Mouse (Mus musculus) ES-Bruce4 (cell line): ENCODE data around the gene Ece1. TPM values are rescaled to one million over a fixed set of nuclear protein-coding genes. Genes with fewer than 3 reads are reported as not detected.
A peak's percentile ranks its signal among the peaks of the same experiment; 100 is the strongest.

Source experiments
- H3K27ac ChIP-seq: 2 replicates; pipeline ENCODE4 v1.5.1; 2012; ENCODE audit warnings: low read length, inconsistent platforms; ENCODE audit not compliant: insufficient read depth
- H3K27me3 ChIP-seq: 2 replicates; pipeline ENCODE4 v1.6.1; 2012; ENCODE audit warnings: mild to moderate bottlenecking, low read length, inconsistent platforms; ENCODE audit not compliant: control insufficient read depth, poor library complexity, insufficient read depth, severe bottlenecking
- H3K36me3 ChIP-seq: 2 replicates; pipeline ENCODE4 v1.6.1; 2012; ENCODE audit warnings: inconsistent platforms, mild to moderate bottlenecking, low read length, moderate library complexity; ENCODE audit not compliant: control insufficient read depth, poor library complexity, insufficient read depth, severe bottlenecking
- H3K4me1 ChIP-seq: one replicate; pipeline ENCODE4 v1.8.1; 2011; ENCODE audit warnings: low read length; ENCODE audit not compliant: control insufficient read depth, insufficient read depth
- H3K4me3 ChIP-seq: 2 replicates; pipeline ENCODE4 v1.5.1; 2011; ENCODE audit warnings: low read depth, mild to moderate bottlenecking, low read length
- H3K9ac ChIP-seq: 2 replicates; pipeline ENCODE4 v1.6.1; 2012; ENCODE audit warnings: low read depth, mild to moderate bottlenecking, inconsistent platforms; ENCODE audit not compliant: poor library complexity, severe bottlenecking
- H3K9me3 ChIP-seq: replicated peaks from 2 replicates; pipeline ENCODE4 v1.6.1; 2012; ENCODE audit warnings: mild to moderate bottlenecking, low read length, inconsistent platforms; ENCODE audit not compliant: control insufficient read depth, poor library complexity, insufficient read depth, severe bottlenecking
- CTCF ChIP-seq: IDR thresholded peaks from one replicate; pipeline ENCODE4 v1.8.1; 2011; ENCODE audit warnings: low read depth, low read length
- EP300 ChIP-seq: IDR thresholded peaks from 2 replicates; pipeline ENCODE4 v1.6.1; 2011; ENCODE audit warnings: low read depth, low read length; ENCODE audit not compliant: insufficient read depth
- POLR2A ChIP-seq: IDR thresholded peaks from one replicate; pipeline ENCODE4 v1.8.1; 2011; ENCODE audit warnings: low read length; ENCODE audit not compliant: insufficient read depth
- polyA plus RNA-seq: library from polyadenylated mRNA; stranded (reverse); fragments of >200 nt; gene quantifications from 2 replicates; pipeline ENCODE4 v1.2.4, GENCODE M21; 2011; ENCODE audit warnings: low read depth; ENCODE audit not compliant: missing spikeins, insufficient read depth, insufficient read length

Gene Ece1
- polyA plus RNA-seq, 1 experiment = 28.3 TPM

GRCm38 (mm10) chr4:138000682-138001081, 138.6 kb downstream of the Ece1 start:
- Histone ChIP-seq H3K36me3 (0 out of 2 replicates have a peak, but pooled peaks cover 5% of the 10 kb centered on the region), H3K9me3 (no peaks in the 10 kb centered on the region), H3K27ac (0 out of 2 replicates have a peak overlapping the region, but pooled peaks have one; percentile 14), H3K9ac (no peak overlapping the region), H3K27me3 (no peaks in the 10 kb centered on the region), H3K4me3 (no peak overlapping the region), H3K4me1 (peaks cover 3% of the 10 kb centered on the region)
- TF ChIP-seq POLR2A = no peak
- TF ChIP-seq EP300 = no peak
- TF ChIP-seq CTCF = no peak

- no peaks in the 10 kb centered on the region for H3K9me3 ChIP-seq
- no peaks in the 10 kb centered on the region for H3K36me3 ChIP-seq
- no peak overlapping the region for H3K4me3 ChIP-seq
These were observed 142.0 kb downstream of the Ece1 start for GRCm38 (mm10) chr4:138003909-138004610.

GRCm38 (mm10) chr4:138005781-138006180, 143.7 kb downstream of the Ece1 start:
- TF ChIP-seq CTCF (no peak), POLR2A (no peak), EP300 (no peak)
- Histone ChIP-seq H3K4me3 (no peak overlapping the region), H3K36me3 (no peaks in the 10 kb centered on the region), H3K27me3 (no peaks in the 10 kb centered on the region), H3K9ac (no peak overlapping the region), H3K9me3 (no peaks in the 10 kb centered on the region), H3K4me1 (peaks cover 9% of the 10 kb centered on the region), H3K27ac (peak overlapping the region; percentile 77)

More at GRCm38 (mm10) chr4:138003909-138004610, 142.0 kb downstream of the Ece1 start:
- peak overlapping the region; percentile 17; the same call in 1 of the 2 replicates for H3K27ac ChIP-seq
- no peaks in the 10 kb centered on the region for H3K27me3 ChIP-seq
- TF ChIP-seq CTCF = no peak
- no peak for TF ChIP-seq POLR2A
- no peak for TF ChIP-seq EP300
- peaks cover 9% of the 10 kb centered on the region for H3K4me1 ChIP-seq
- H3K9ac ChIP-seq = no peak overlapping the region

- H3K9ac ChIP-seq = 0 out of 2 replicates have a peak overlapping the region, but pooled peaks have one; percentile 7
- peak overlapping the region; percentile 77 for H3K27ac ChIP-seq
- H3K36me3 ChIP-seq = no peaks in the 10 kb centered on the region
- H3K4me3 ChIP-seq = no peak overlapping the region
- peaks cover 11% of the 10 kb centered on the region for H3K4me1 ChIP-seq
- H3K9me3 ChIP-seq = no peaks in the 10 kb centered on the region
- H3K27me3 ChIP-seq = no peaks in the 10 kb centered on the region
- TF ChIP-seq EP300 = peak; percentile 65; the same call in 1 of the 2 replicates
- no peak for TF ChIP-seq POLR2A
- TF ChIP-seq CTCF = no peak
These were observed 145.0 kb downstream of the Ece1 start for GRCm38 (mm10) chr4:138006951-138007613.

GRCm38 (mm10) chr4:138008646-138009045, 146.6 kb downstream of the Ece1 start:
- TF ChIP-seq CTCF (no peak), POLR2A (no peak), EP300 (no peak)
- no peak overlapping the region for H3K27ac ChIP-seq
- no peaks in the 10 kb centered on the region for H3K9me3 ChIP-seq
- H3K4me1 ChIP-seq = peaks cover 10% of the 10 kb centered on the region
- H3K27me3 ChIP-seq = no peaks in the 10 kb centered on the region
- H3K4me3 ChIP-seq = no peak overlapping the region
- H3K9ac ChIP-seq = no peak overlapping the region
- no peaks in the 10 kb centered on the region for H3K36me3 ChIP-seq
